Mouse (Mus musculus): ENCODE results near the gene Zdhhc18. TPM values are rescaled to one million over a fixed set of nuclear protein-coding genes. Genes with fewer than 3 reads are reported as not detected.

Gene Zdhhc18
- total RNA-seq, 2 experiments from 2014 or later: 21.4 to 22.1 TPM

- no peak for DNase-seq
These were observed 19.5 kb downstream of the Zdhhc18 start for GRCm38 (mm10) chr4:133630326-133630920.

DNA sequence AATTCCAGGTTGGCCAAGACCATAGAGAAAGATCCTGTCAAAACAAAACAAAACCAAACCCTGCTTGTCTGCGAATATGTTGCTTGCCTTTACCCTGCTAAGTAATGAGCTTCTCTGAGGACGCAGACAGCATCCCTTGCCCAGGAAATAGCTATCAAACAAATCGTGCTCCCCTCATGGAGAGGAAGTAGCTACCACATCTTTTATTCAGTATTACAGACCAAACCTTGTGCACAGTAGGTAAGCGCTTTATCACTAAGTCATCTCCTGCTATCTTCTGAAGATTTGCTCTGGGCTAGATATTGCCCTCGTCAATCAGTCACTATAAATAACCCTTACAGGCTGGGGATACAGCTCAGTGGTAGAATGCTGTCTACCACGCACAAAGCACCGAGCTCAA is 20.8 kb downstream of the Zdhhc18 start:
- no peak for DNase-seq

DNA sequence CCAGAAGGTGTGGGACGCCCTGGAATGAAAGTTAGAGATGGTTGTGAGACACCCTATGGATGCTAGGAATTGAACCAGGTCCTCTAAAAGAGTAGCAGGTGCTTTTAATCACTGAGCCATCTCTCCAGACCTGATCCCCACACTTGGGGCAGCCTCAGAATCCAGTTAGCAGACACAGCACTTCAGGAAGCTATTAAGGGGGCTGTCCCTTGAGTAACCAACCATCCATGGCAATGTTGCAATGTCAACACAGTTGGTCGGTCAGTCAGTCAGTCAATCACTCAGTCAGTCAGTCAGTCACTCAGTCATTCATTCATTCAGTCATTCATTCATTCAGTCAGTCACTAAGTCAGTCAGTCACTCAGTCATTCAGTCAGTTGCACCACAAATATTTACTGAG is 21.4 kb downstream of the Zdhhc18 start:
- DNase-seq: no peak

- DNase-seq: no peak
These were observed 22.9 kb downstream of the Zdhhc18 start for GRCm38 (mm10) chr4:133627039-133627438.

DNA sequence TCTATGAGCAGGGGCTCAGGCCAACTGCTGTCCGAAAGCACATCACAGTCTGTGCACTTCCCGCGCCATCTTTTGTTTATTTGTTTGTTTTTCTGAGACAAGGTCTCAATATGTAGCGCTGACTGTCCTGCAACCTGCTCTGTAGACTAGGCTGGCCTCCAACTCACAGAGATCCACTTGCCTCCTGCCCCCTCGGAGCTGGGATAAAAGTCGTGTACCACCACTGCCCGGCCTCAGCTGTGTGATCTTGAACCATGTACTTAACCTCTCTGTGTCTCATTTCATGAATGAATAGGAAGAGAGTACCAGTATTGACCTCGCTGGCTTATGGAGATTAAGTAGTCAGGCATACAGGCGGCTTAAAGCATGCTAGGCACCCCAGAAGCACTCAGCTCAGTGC is 23.3 kb downstream of the Zdhhc18 start:
- DNase-seq: no peak

- no peak for DNase-seq
These were observed 23.7 kb downstream of the Zdhhc18 start for GRCm38 (mm10) chr4:133626221-133626620.

GRCm38 (mm10) chr4:133625621-133626071 is 24.3 kb downstream of the Zdhhc18 start:
- peak; percentile 73 for DNase-seq

DNA sequence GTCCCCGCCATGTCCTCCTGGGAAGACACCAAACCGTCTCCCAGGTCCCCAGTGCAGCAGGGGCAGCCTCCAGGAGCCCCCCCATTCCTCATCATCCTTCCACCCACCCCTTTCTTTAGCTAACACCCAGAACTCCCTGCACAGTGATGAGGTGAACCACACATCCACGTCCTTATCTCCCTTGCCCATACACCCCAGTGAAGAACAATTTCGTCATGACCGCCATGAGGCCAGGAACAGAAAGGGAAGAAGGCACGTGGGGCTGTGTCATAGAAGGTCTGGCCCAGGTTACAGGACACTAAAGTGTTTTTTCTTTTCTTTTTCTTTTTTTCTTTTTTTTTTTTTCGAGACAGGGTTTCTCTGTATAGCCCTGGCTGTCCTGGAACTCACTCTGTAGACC is 25.1 kb downstream of the Zdhhc18 start:
- no peak for DNase-seq

DNA sequence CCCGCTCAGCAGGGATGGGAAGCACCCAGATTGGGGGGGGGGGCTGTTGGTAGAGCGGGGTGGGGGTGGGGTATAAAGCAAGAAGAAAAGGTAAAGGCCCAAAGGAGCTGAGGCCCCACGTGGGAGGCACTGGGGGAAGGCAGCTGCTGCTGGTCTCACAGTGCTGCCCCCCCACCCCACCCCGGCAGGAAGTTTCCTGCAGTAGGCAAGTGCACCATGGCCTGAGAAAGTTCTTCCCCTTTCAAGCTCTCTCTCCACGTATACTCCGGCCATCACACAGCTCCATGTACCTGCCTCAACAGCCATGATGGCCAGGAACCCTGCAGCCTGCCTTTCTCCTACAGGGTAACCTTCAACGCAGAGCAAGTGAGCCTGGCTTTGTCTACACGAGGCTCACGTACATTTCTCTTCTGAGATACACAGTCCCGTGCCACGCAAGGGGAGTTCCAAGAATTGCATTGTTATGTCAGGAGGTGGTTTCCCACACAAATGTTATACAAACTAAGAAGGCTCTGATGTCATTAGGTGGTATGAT is 27.7 kb downstream of the Zdhhc18 start:
- DNase-seq: no peak

- DNase-seq: no peak
These were observed 29.3 kb downstream of the Zdhhc18 start for GRCm38 (mm10) chr4:133620668-133621067.

GRCm38 (mm10) chr4:133619473-133620136 is 30.3 kb downstream of the Zdhhc18 start:
- DNase-seq: no peak

GRCm38 (mm10) chr4:133617936-133618335 is 32.0 kb downstream of the Zdhhc18 start:
- DNase-seq: no peak

GRCm38 (mm10) chr4:133615416-133615815 is 34.5 kb downstream of the Zdhhc18 start:
- DNase-seq: no peak

DNA sequence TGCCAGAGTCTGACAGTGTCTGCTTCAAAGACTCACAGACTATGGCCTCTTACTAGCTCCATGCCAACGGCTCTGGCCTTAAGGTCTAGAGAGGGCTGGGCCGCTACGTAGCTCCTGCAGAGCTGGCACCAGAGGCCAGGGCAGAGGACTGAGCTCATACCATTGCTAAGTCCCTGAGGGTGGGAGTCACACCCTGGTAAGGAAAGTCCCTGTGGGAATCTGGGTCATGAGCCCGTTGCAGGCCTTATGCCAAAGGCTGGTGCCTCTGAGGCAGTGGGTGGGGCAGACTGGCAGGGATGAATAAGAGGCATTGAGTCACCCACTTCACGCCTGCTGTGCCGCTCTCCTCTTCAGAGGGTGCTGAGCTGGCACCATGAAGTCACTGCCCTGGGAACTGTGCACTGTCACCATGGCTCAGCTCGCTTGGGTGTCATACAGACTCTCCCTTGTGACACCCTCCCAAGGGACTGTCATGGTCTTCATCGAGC is 35.6 kb downstream of the Zdhhc18 start:
- peak; percentile 40 for DNase-seq

GRCm38 (mm10) chr4:133613867-133614266 is 36.1 kb downstream of the Zdhhc18 start:
- DNase-seq: no peak

- no peak for DNase-seq
These were observed 36.9 kb downstream of the Zdhhc18 start for GRCm38 (mm10) chr4:133613026-133613425.

- no peak for DNase-seq
These were observed 37.5 kb downstream of the Zdhhc18 start for GRCm38 (mm10) chr4:133612416-133612815.

- no peak for DNase-seq
These were observed 38.1 kb downstream of the Zdhhc18 start for GRCm38 (mm10) chr4:133611815-133612214.

DNA sequence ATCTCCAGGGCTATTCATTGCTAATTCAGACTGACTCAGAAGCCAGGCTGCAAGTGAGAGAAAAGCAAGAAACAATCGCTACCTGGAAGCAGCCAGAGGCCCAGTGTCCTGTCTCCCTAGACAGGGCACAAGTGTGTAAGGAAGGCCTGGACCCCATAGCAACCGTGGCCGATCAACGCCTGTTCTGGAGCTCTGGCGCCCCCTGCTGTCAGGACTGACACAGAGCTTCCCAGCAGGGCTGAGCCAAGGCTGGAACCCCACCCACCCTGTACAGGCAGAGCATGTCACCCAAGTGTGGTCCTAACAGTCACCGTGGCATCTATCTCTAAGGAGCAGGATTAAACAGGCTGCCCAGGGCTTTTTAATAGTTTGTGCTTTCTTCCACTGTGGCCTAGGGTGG is 40.2 kb downstream of the Zdhhc18 start:
- DNase-seq: peak; percentile 92

DNA sequence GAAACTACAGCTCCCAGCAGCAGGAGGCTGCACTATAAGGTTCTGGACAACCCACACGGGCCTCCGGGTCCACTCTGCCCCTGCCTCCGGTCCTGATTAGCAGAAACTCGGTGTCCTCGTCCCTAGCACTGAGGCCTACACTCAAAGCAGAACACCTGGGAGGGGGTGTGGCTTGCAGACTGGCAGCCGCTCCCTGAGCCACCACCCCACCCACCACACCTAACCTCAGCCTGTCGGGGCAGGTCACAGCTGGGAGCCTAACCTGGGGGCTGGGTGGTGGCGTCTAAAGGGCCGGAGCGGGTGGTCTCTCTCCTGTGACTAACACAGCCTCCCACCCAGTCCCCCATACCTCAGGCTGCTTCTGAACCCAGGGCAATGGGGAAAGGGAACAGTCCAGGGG is 42.7 kb downstream of the Zdhhc18 start:
- no peak for DNase-seq

DNA sequence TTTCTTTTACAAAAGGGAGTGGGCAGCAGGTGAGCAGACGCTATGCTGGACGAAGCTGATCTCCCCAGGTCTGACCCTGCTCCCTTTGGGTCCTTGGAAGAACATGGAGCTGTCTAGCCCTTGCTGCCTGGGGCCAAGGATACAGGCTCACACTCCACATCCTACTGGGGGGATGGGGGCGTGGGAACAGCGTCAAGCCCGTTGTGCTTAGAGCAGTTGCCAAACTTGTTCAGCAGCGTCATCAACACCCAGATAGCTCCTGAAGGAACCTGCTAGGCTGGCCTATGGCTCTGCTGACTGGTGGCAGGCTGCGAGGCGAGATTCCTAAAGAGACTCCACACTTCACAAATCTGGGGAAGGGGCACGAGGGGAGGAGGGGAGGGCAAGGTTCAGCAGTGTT is 44.6 kb downstream of the Zdhhc18 start:
- no peak for DNase-seq

- DNase-seq: no peak
These were observed 45.1 kb downstream of the Zdhhc18 start for GRCm38 (mm10) chr4:133604856-133605255.

GRCm38 (mm10) chr4:133604175-133604574 is 45.8 kb downstream of the Zdhhc18 start:
- no peak for DNase-seq

DNA sequence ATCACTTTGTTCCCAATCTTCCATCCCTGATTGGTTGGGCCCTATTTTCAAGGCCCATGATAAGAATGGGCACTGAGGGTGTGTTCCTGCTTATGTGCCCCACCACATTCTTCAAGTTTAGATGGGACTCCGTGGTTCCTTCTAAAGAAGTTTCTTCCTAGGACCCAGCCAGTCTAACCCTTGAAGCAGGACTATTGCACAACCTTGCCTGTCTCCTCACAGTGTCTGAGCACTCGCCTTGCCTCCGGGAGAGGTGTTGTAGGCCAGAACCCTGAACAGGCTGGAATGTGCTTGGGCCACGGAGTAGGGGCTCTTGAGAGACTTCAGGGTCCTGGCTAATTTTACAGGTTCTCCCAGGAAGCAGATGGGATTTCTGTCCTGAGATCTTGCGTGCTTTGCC is 46.9 kb downstream of the Zdhhc18 start:
- no peak for DNase-seq

Measured in heart, postnatal 4 days (tissue).